Mouse (Mus musculus) mesoderm, embryonic 11.5 days (tissue): ENCODE results near the gene Rrbp1.

ENCODE experiments used
- DNase-seq: peaks from one replicate; pipeline ENCODE4 v3.0.0-alpha.2; 2012; ENCODE audit warnings: low read depth, low spot score

Rrbp1 gene

GRCm38 (mm10) chr2:144006686-144007085 lies 4.4 kb downstream of the Rrbp1 start:
- no peak for DNase-seq

DNA sequence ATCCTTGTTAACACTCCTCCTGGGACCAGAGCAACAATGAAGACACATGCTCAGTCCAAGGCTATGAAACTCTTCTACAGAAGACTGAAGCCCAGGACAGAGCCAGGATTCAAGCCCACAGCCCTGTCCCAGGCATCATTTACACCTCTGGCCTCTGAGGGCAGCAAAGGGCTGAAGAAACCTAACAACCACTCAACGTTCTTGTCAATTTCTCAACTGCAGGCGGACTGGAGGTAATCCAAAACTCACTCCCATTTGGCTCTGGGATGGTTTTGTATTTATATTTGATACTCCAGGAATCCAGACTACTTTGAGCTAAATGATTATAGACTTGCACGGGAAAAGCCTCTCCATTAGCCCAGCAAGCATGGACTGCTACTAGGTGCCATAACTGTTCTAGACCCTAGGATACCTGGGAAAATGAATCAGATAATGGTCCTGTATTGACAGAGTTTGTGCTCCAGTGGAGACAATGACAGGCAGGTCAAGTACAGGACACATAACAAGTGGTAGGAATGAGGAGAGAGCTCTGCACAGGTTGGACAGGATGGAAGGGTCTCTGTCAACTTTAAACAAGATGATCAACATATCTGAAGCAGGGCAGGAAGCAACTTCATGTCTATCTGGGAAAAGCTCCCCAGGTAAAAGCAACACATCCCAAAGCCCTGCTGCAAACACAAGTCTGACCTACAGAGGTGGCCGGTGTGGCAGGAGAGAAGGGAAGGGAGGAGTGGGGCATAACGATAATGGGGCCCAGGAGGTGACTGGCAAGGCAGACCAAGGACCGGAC lies 5.7 kb downstream of the Rrbp1 start:
- no peak for DNase-seq

GRCm38 (mm10) chr2:144003544-144003943 lies 7.5 kb downstream of the Rrbp1 start:
- DNase-seq: no peak

GRCm38 (mm10) chr2:144002229-144002984 lies 8.7 kb downstream of the Rrbp1 start:
- DNase-seq: no peak

- no peak for DNase-seq
These were observed 18.1 kb downstream of the Rrbp1 start for GRCm38 (mm10) chr2:143992977-143993376.

DNA sequence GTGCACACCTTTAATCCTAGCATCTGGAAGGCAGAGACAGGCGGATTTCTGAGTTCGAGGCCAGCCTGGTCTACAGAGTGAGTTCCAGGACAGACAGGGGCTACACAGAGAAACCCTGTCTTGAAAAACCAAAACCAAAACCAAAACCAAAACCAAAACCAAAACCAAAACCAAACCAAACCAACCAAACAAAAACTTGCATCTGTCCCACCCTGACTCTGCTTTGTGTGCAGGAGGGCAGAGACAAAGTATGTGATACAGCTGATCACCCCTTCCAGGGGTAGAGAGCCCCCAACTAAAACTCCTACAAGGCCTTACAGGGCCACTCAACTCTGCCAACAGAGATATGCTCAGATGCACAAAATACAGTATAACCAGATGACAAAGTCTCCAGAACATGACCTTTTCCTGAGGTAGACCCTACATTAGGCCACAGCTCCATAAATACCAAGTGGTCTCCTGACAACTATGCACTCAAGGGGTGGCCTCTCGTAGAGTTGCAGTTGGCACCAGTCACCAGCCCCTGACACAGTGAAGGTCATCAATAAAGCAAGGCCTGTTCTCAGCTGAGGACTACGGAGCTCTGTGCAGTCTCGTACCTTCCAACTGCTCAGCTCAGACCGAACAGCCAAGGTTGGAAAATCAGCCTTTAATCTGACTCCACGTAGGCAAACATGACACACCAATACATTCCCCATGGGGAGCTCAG lies 18.9 kb downstream of the Rrbp1 start:
- DNase-seq: no peak

DNA sequence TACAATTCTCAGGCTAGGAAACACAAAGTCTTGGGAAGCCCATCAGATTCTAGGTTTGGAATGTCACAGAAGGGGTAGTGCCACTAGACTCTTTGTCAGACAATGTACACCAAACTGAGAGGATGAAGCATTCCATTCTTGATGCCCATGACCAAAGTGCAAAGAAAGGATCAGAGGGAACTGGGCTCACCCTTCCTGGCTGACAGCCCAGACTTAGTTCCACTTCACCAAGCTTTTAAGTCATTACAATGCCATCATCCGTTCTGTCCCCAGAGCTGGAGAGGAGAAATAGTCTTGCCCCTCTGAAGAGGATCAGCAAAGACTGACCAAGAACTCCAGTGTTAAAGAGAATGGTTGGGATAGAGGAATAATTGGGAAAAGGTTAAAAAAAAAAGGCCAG lies 20.1 kb downstream of the Rrbp1 start:
- no peak for DNase-seq

DNA sequence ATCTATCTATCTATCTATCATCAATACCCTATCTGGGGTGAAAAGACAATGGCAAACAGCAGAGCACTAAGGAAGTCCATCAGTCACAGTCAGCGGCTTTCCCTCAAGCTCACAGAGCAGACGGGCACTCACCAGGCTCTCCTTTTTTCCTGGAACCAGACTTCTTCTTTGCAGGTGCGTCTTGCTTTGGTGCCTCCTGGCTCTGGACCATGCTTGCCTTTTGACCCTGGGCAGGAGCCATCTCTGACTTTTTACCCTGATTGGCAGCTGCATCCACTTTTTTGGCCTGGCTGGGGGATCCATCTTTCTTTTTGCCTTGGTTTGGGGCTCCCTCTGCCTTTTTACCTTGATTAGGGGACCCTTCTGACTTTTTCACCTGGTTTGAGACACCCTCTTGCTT lies 23.0 kb downstream of the Rrbp1 start:
- no peak for DNase-seq

- DNase-seq: no peak
These were observed 23.6 kb downstream of the Rrbp1 start for GRCm38 (mm10) chr2:143987485-143987884.

DNA sequence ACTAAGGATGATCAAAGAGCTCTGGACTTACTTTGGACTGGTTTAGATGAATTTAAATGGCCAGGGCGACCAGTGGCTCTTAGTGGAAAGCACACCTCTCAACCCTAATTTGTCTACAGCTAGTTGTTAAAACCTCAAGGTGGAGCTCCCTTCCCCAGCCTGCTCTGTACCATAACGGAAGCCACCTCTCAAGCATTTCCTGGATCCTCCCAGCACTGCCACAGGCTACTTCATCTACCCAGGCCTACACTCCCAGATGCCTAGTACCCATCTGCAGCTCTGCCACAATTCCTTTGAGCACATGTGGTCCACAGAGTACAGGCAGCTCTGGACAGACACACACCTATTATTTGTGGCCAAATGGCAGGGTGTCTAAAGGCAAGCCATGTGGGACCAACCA lies 27.6 kb downstream of the Rrbp1 start:
- no peak for DNase-seq

GRCm38 (mm10) chr2:143982901-143983300 lies 28.2 kb downstream of the Rrbp1 start:
- DNase-seq: no peak

- DNase-seq: no peak
These were observed 28.9 kb downstream of the Rrbp1 start for GRCm38 (mm10) chr2:143982152-143982551.

DNA sequence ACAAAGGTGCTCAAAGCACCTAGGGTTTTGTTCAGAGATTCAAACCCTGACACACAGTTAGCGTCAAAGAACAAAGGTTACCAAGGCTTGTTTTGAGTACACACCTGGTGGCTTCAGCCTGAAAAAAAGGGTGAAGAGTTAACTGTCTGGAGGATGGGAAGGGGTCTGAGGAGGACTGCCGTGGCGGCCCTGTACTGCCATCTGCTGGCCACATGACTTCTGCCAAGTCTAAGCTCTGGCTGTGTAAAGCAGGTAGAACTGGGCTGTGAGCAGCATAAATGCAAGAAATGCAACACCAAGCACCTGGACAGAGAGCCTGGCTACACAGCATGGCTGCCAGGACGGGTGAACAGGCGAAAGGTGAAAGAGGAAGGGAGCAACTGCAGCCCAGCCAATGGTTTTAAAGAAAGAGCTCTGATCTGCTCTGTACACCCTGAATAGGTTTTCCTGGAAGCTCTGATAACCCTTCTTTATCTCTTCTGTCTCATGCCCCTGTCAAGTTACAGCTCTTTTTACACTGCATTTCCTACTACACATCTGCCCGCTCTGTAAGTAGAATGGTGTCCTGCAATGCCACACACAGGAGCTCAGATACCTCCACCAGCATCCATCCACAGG lies 30.2 kb downstream of the Rrbp1 start:
- DNase-seq: peak; percentile 70

- DNase-seq: no peak
These were observed 32.5 kb downstream of the Rrbp1 start for GRCm38 (mm10) chr2:143978444-143979147.

DNA sequence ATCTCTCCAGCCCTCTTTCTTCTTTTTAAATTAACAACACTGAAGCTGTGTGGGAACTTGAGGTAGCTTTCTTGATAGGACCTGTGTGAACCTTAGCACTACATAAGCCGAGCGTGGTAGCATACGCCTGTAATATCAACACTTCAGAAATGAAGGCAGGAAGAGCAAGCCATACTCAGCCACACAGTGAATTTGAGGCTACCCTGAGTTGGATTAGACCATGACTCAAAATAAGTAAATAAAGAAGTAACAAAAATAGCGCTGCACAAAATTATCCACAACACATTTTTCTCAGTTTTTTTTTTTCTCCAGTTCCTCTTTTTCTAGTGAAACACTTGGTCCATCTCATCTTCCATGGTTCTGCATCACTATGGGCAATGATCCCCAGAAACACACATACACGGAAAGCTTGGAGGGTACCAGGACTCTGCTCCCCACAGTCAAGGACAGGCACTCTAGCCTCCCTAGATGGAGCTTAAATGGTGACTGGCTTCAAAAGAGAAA lies 35.9 kb downstream of the Rrbp1 start:
- DNase-seq: no peak

GRCm38 (mm10) chr2:143973161-143973560 lies 37.9 kb downstream of the Rrbp1 start:
- no peak for DNase-seq

DNA sequence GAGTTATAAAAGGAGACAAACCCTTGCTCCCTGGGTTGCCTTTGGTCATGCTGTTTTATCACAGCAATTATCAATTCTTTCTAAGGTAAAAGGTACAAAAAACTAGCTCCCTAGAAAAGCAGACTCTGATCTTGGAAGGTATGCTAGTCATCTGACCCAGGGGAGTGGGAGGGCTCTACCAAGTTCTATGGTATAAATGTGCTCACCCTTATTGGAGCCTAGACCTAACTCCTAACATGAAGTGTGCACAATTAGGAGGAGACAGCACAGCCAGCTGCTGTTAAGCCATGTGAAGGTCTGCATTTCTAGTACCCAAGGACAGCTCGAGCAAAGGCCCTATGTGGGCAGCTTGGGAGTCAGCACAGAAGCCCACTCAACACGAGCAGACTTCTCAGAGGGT lies 39.2 kb downstream of the Rrbp1 start:
- DNase-seq: no peak

GRCm38 (mm10) chr2:143970841-143971240 lies 40.2 kb downstream of the Rrbp1 start:
- no peak for DNase-seq

DNA sequence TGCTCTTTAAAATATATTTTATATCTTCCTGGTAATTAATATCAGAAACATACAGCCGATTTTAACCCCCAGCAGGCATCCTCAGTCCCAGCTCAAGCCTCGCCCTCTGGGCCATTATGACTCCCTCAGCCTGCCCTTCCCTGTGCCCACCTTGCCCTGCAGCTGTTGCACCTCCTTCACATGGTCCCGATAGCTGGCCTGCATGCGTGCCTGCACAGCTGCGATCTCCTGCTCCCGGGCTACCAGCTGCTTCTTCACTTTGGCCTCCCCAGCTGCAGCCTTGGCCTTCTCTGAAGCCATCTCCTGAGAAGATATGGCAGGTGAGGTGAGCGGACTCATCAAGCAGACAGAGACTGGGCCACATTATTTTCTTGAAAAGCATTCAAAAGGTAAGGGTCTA lies 41.8 kb downstream of the Rrbp1 start:
- no peak for DNase-seq

DNA sequence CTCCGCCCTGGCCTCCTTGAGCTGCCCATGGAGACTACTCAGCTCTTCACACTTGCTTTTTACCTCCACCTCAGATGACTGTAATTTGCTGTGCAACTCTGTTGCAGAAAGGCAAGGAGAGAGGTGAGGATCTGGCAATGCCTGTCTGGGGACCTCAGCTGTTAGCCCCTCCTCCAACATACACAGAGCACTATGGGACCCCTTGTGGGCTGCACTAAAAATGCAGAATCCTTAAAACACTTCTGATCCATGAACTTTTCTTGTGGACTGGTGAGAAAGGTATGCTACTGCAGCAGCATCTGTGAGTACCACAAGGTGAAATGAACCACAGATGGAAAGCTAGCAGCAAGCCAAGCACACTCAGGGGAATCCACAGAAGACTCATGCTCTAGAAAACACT lies 47.7 kb downstream of the Rrbp1 start:
- no peak for DNase-seq

GRCm38 (mm10) chr2:143962192-143962591 lies 48.9 kb downstream of the Rrbp1 start:
- DNase-seq: no peak
